Mouse (Mus musculus) embryonic facial prominence, embryonic 12.5 days (tissue): Measurements from ENCODE around the gene Mrps23. TPM values are rescaled to one million over a fixed set of nuclear protein-coding genes. Genes with fewer than 3 reads are reported as not detected.

Source experiments
- ATAC-seq: fragments of 200-750 bp; cut with Nextera tagmentation; 2 replicates; pipeline ENCODE4 v1.8.0; 2017; ENCODE audit not compliant: insufficient number of reproducible peaks, insufficient read depth, low FRiP score, low TSS enrichment
- H3K27ac ChIP-seq: fragments of 300-500 bp; sonication (generic); 2 replicates; pipeline ENCODE4 v1.5.1; 2016; ENCODE audit warnings: mild to moderate bottlenecking
- H3K27me3 ChIP-seq: fragments of 300-500 bp; sonication (generic); 2 replicates; pipeline ENCODE4 v1.6.1; 2016; ENCODE audit warnings: mild to moderate bottlenecking, moderate library complexity
- H3K36me3 ChIP-seq: fragments of 300-500 bp; sonication (generic); 2 replicates; pipeline ENCODE4 v1.6.1; 2016; ENCODE audit warnings: mild to moderate bottlenecking
- H3K4me1 ChIP-seq: fragments of 300-500 bp; sonication (generic); 2 replicates; pipeline ENCODE4 v1.6.1; 2016
- H3K4me2 ChIP-seq: fragments of 300-500 bp; sonication (generic); replicated peaks from 2 replicates; pipeline ENCODE4 v1.6.1; 2016; ENCODE audit warnings: mild to moderate bottlenecking, moderate library complexity
- H3K4me3 ChIP-seq: fragments of 300-500 bp; sonication (generic); 2 replicates; pipeline ENCODE4 v1.5.1; 2016; ENCODE audit warnings: mild to moderate bottlenecking
- H3K9ac ChIP-seq: fragments of 300-500 bp; sonication (generic); 2 replicates; pipeline ENCODE4 v1.6.1; 2016; ENCODE audit warnings: mild to moderate bottlenecking, moderate library complexity
- H3K9me3 ChIP-seq: fragments of 300-500 bp; sonication (generic); 2 replicates; pipeline ENCODE4 v1.6.1; 2016; ENCODE audit warnings: mild to moderate bottlenecking, moderate library complexity
- WGBS: fragments of 180-500 bp; shearing (Covaris S2); methylation state at CpG from one replicate; pipeline ENCODE4 v1.1.7; 2016; 5-methylcytosine and 5-hydroxymethylcytosine counted together
- polyA plus RNA-seq: library from polyadenylated mRNA; unstranded; fragments of >200 nt; fragmentation: Nextera tagmentation; extraction: Ambion mirVana; gene quantifications from 2 replicates; pipeline ENCODE4 v1.2.1, GENCODE M21; 2016

Mrps23 gene
- polyA plus RNA-seq, 1 experiment from 2014 or later, result 65.3 TPM

DNA sequence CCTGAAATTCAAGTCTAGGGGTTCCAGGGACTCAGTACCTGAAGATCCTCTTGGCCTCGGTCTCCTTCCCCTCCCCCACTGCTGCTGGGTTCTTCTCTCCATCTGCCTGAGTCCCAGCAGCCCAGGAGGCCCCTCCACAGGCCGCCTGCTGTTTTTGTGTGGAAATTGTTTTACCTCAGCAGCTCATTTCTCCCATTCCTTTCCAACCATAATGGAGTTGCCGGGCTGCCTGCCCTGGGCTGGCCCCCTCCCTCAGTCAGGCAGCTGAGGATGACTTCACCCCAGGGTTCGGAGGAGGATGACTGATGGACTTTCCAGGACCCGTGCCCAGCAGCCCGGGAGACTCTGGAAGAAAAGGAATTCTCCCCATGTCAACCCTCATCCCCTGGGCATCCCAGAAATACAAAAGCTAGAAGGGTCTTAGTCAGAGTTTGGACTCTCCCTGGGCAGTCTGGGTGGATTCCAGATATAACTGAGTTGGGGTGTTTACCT lies 23.7 kb upstream of the Mrps23 start:
- peaks cover 35% of the 10 kb centered on the region for H3K4me1 ChIP-seq

DNA sequence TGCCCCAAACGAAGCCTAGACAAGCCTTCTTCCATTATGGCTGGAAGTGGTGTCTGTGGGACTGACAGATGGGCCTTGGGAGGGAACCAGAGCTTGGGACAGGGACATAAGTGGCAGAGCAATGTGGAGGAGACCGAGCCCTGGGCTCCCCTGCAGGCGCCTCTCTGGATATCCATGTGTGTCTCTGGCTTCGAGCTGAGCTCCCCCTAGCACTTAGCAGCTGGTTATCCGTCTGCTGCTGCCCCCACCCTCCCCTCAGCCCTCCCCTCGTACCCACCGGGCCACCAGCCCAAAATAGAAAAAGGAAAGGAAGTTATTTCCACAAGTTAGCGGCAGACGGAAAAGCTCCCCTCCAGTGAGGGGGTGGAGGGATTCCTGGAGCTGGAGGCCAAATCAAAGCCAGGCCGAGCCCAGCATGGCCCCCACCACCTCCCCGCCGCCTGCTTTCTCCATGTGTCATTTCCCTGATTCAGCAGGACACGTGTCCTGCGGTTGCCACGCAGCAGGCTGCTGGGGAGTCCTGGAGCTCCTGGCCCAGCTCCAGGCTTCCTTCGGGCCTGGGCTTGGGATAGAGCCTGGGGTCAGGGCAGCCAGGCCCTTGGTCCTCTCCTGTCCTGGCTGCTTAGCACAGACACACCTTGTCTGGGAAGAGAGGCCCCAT lies 23.1 kb upstream of the Mrps23 start:
- H3K4me2 ChIP-seq, result peak overlapping the region; percentile 32
- peak overlapping the region; percentile 10 for H3K9ac ChIP-seq
- no peak overlapping the region for H3K4me3 ChIP-seq
- H3K4me1 ChIP-seq, result peaks cover 35% of the 10 kb centered on the region
- ATAC-seq, result peak; percentile 82
- no peaks in the 10 kb centered on the region for H3K27me3 ChIP-seq
- WGBS, result 4% methylated on average over 16 of the region's 16 CpGs
- H3K36me3 ChIP-seq, result peaks cover 40% of the 10 kb centered on the region
- peak overlapping the region; percentile 89 for H3K27ac ChIP-seq
- H3K9me3 ChIP-seq, result no peaks in the 10 kb centered on the region

More for the DNA sequence above, 23.7 kb upstream of the Mrps23 start:
- H3K9me3 ChIP-seq, result no peaks in the 10 kb centered on the region
- H3K4me3 ChIP-seq, result no peak overlapping the region
- peak overlapping the region; percentile 89 for H3K27ac ChIP-seq
- H3K36me3 ChIP-seq, result peaks cover 40% of the 10 kb centered on the region
- H3K27me3 ChIP-seq, result no peaks in the 10 kb centered on the region
- ATAC-seq, result peak; percentile 74
- no peak overlapping the region for H3K9ac ChIP-seq
- peak overlapping the region; percentile 32 for H3K4me2 ChIP-seq
- 11% methylated on average over 6 of the region's 6 CpGs for WGBS

DNA sequence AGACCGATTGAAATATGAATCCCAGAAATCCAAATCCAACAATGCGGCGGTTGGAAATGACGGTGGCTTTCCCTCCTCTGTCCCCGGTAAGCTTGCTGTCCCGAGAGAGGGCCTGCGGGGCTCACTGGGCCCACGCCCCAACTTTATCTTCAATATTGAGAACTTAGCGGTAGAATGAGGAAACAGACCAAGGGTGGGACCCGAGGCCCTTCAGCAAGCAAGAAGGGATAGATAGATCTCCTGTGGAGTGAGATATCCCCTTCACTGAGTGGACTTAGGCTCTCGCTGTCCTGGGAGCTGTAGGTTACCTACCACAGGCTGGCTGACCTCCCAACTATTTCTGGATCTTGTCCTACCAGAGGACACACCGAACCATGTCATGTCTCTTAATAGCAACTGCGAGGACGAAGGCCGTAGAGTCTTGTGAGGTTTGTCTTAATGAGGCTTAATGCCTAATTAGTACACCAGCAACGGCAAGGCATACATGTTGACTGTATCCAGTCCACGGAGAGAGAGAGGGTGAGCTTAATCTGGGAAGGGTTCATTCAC lies 19.5 kb upstream of the Mrps23 start:
- Histone ChIP-seq H3K27me3 (no peaks in the 10 kb centered on the region), H3K36me3 (peaks cover 29% of the 10 kb centered on the region), H3K9ac (no peak overlapping the region), H3K4me1 (peaks cover 47% of the 10 kb centered on the region), H3K9me3 (no peaks in the 10 kb centered on the region), H3K27ac (no peak overlapping the region), H3K4me2 (no peak overlapping the region), H3K4me3 (no peak overlapping the region)
- WGBS, result 82% methylated on average over 17 of the region's 17 CpGs
- no peak for ATAC-seq

DNA sequence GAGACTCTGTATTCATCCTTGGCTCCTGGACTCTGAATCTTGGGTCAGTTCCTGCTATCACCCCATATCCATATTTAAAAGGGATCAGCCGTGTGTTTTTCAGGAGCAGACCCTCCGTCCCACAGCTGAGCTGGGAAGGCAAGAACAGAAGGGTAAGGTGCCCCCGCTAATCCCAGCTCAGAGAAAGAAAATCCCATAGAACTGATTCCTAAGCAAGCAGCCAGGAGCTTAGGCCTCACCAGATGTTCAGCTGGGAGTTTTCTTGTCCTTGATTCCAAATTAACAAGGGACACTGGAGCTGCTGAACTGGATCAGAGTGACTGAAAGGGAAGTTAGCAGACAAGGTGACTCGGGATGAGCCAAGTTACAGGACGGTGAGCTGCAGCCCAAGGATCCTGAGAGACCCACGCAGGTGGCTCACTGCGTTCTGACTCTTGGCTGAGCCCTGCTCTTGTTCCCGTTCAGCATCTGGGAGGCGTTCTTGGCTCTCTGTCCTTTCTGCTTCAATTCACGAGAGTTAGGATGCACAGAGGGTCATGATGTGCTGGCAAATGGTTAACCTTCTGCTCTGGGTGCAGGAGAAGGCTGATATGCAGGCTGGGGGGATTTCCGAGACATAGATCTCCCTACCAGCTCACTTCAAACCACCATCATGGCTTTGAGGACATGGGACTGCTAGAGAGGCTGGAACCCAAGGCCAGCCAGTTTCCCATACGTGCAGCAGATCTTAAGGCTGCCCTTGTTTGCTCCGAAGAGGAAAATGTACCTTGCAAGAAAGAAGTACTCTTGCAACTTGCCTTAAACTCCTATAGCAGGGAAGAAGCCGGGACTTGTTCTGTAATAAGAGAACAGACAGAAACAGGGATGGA lies 17.9 kb upstream of the Mrps23 start:
- Histone ChIP-seq H3K27me3 (peaks cover 5% of the 10 kb centered on the region), H3K9ac (no peak overlapping the region), H3K36me3 (peaks cover 32% of the 10 kb centered on the region), H3K4me1 (peaks cover 31% of the 10 kb centered on the region), H3K27ac (peak overlapping the region; percentile 61; the same call in 1 of the 2 replicates), H3K4me2 (no peak overlapping the region), H3K4me3 (no peak overlapping the region), H3K9me3 (no peaks in the 10 kb centered on the region)
- WGBS, result 73% methylated on average over 14 of the region's 14 CpGs
- ATAC-seq, result no peak

DNA sequence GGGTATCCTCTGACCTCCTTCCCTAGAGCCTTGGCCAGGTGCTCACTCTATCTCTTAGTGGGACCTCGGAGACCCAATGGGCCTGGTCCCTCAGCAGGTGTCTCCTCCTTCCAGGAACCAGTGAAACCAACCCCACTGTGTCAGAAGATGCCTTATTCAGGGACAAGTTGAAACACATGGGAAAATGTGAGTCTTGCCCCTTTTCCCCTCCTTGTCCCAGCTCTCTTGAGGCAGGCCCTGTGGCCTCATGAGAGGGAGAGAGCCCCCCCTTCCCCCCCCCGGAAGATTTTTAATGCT lies 17.3 kb upstream of the Mrps23 start:
- peaks cover 11% of the 10 kb centered on the region for H3K27me3 ChIP-seq
- no peak for ATAC-seq
- no peak overlapping the region for H3K4me3 ChIP-seq
- peaks cover 26% of the 10 kb centered on the region for H3K4me1 ChIP-seq
- H3K36me3 ChIP-seq, result peaks cover 32% of the 10 kb centered on the region
- peak overlapping the region; percentile 61 for H3K27ac ChIP-seq
- H3K4me2 ChIP-seq, result peak overlapping the region; percentile 43
- H3K9ac ChIP-seq, result no peak overlapping the region
- no peaks in the 10 kb centered on the region for H3K9me3 ChIP-seq
- 49% methylated on average over 2 of the region's 2 CpGs for WGBS

DNA sequence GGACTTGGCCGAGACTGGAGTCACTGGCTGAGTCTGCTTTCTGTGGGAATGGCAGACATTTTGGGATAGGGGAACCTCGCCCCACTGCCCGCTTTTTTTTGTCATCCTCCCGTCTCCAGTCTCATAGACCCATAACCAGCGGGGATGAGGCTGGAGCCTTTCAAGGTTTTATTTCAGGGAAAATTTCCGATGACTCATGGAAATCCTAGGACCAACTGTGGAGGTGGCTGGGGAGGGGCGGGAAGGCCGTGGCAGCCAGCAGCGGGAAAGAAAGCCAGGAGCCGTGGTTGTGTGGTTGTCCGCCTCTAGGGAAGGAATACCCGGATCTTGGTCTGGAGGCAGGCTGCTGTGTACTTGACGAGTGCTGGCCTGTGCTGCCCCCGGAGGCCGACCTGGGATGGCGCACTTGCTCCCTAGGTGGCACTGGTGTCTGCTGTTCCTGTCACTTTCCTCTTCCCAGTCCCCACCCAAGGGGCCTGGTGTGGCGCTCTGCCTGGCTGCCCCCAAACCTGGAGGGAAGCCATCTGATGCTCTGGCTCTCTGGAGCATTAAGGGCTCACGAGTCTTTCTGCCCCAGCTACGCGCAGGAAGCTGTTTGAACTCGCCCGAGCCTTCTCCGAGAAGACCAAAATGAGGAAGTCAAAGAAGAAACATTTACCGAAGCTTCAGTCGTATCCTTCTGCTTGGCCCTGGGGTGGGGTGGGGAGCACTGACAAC lies 16.6 kb upstream of the Mrps23 start:
- H3K4me3 ChIP-seq, result peak overlapping the region; percentile 13; the same call in 1 of the 2 replicates
- 11% methylated on average over 25 of the region's 25 CpGs for WGBS

DNA sequence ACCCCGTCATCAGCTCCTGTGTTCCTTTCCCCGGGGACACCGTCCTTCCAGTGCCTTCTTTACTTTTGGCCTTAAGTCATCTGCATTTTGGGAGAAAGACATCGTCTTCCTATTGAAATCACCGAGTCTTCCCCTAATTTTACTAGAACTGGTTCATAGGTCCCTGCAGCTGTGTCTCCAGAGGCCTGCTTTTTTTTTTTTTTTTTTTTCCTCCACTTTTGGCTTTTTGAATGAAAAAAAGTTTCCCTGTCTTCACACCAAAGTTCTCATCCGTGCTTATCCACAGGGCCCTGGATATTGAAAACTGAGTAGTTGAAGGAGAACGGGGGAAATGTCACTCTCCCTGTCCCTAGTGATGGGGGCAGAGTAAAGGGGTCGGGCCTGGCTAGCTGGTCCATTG lies 16.0 kb upstream of the Mrps23 start:
- Histone ChIP-seq H3K36me3 (peaks cover 22% of the 10 kb centered on the region; the same call in 1 of the 2 replicates), H3K4me2 (peak overlapping the region; percentile 43), H3K4me1 (peaks cover 32% of the 10 kb centered on the region), H3K27ac (peak overlapping the region; percentile 61), H3K27me3 (peaks cover 24% of the 10 kb centered on the region), H3K9me3 (no peaks in the 10 kb centered on the region), H3K4me3 (no peak overlapping the region), H3K9ac (no peak overlapping the region)
- 51% methylated on average over 8 of the region's 8 CpGs for WGBS
- ATAC-seq, result no peak

More for the DNA sequence above, 16.6 kb upstream of the Mrps23 start:
- peaks cover 26% of the 10 kb centered on the region for H3K4me1 ChIP-seq
- peaks cover 28% of the 10 kb centered on the region; the same call in 1 of the 2 replicates for H3K36me3 ChIP-seq
- H3K27me3 ChIP-seq, result peaks cover 17% of the 10 kb centered on the region
- peak overlapping the region; percentile 61 for H3K27ac ChIP-seq
- peak; percentile 70 for ATAC-seq
- H3K9ac ChIP-seq, result no peak overlapping the region
- no peaks in the 10 kb centered on the region for H3K9me3 ChIP-seq
- H3K4me2 ChIP-seq, result peak overlapping the region; percentile 43

DNA sequence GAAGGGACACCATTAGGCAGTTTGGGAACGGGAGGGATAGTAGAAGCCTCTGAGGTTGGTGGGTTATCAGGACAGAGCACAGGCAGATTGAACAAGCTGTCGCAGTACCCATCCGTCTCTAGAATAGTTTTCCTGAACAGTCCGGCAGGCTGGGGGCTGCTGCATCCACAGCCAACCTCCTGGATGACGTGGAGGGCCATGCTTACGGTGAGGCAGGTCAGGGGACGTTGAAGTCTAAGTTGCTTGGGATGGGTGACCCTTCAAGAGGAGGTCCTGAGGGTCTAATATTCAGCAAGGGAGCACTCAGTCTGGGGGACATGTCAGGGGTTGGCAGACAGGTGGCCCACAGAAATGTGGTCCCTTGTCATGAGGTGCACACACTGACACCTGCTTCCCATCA lies 15.6 kb upstream of the Mrps23 start:
- H3K4me2 ChIP-seq, result no peak overlapping the region
- no peak overlapping the region for H3K4me3 ChIP-seq
- H3K9ac ChIP-seq, result no peak overlapping the region
- 89% methylated on average over 7 of the region's 7 CpGs for WGBS
- peaks cover 28% of the 10 kb centered on the region for H3K27me3 ChIP-seq
- ATAC-seq, result no peak
- peaks cover 18% of the 10 kb centered on the region; the same call in 1 of the 2 replicates for H3K36me3 ChIP-seq
- peaks cover 36% of the 10 kb centered on the region for H3K4me1 ChIP-seq
- H3K9me3 ChIP-seq, result no peaks in the 10 kb centered on the region
- H3K27ac ChIP-seq, result no peak overlapping the region

DNA sequence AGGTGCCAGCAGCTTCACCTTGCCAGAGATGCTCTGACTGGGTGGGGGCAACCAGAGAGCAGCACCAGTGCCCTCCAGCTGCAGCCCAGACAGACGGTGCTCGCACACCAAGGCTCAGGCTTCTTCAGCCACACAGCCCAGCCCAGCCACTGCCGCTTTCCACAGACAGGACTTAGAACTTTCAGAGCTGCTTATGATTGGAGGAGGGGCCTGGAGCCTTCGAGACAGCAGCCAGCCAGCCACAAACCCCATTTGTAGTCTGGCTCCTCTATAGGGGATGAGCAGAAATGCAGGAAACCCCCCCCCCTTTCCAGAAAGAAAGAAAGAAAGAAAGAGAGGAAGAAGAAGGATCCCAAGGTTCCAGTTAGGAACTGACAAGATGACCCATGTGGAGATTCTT lies 11.6 kb upstream of the Mrps23 start:
- Histone ChIP-seq H3K9me3 (no peaks in the 10 kb centered on the region), H3K27me3 (peaks cover 44% of the 10 kb centered on the region), H3K27ac (no peak overlapping the region), H3K4me3 (no peak overlapping the region), H3K4me1 (peaks cover 33% of the 10 kb centered on the region), H3K4me2 (peak overlapping the region; percentile 37; the same call in 1 of the 2 replicates), H3K36me3 (0 out of 2 replicates have a peak, but pooled peaks cover 5% of the 10 kb centered on the region), H3K9ac (no peak overlapping the region)
- ATAC-seq, result peak; percentile 65; the same call in 1 of the 2 replicates
- WGBS, result 8% methylated on average over 4 of the region's 4 CpGs

DNA sequence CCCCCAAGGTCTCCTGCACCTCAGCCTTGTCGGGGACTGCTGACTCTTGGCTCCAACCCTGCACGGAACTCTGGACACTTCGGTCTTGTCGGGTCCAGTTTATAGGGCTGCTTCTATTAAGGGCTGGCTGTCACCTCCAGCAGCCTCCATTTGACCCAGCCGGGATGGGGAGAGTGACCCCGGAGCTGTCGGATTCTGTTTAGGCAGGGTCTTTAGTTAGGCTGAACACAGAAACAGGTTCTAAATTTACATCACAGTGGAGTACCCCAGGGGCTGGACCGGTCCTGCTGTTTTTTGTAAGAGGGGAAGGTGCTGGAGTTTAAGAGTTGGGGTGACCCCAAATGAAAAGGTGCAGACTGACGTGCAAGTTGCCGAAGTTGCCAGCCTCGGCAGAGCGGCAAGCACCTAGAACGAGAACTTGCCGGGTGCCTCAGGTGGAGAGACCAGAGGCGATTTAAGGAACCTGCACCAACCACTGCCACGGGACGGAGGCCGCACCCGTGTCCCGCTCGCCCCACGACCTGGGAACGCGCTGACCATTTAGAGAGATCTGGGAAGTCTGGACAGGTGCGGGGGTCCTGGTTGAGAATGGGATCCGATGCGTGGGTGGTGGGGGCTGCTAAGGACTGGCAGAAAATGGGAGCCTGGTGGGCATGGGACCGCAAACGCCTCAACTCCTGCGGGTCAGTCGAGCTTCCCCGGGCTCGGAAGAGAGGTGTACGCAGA lies 10.9 kb upstream of the Mrps23 start:
- Histone ChIP-seq H3K4me2 (peak overlapping the region; percentile 37), H3K27me3 (peaks cover 44% of the 10 kb centered on the region), H3K4me3 (0 out of 2 replicates have a peak overlapping the region, but pooled peaks have one; percentile 12), H3K27ac (no peak overlapping the region), H3K4me1 (peaks cover 28% of the 10 kb centered on the region), H3K36me3 (0 out of 2 replicates have a peak, but pooled peaks cover 5% of the 10 kb centered on the region), H3K9me3 (no peaks in the 10 kb centered on the region), H3K9ac (0 out of 2 replicates have a peak overlapping the region, but pooled peaks have one; percentile 27)
- no peak for ATAC-seq
- WGBS, result 4% methylated on average over 34 of the region's 34 CpGs
